24 mouse cellular contexts compared by ENCODE assay signal in genomic region chr6:125521558-125522193, GRCm38 (mm10). TPM values are rescaled to one million over a fixed set of nuclear protein-coding genes. Genes with fewer than 3 reads are reported as not detected.
DNase-seq lines count a peak whose midpoint lies in the region; ATAC-seq and TF ChIP-seq lines count a peak whose summit lies in the region.
"Had no signal": no experiment of that assay in that cellular context is flagged by ENCODE, and none has a peak within 500 bp of the region (broad histone marks: within the 10 kb centered on the region; RNA-seq: fewer than 3 reads in every experiment).

No protein-coding gene starts in this region.

- H3K4me1 ChIP-seq in embryonic facial prominence, embryonic 14.5 days (ENCODE audit: control insufficient read depth, insufficient read depth, low read length): no peaks in the 10 kb centered on the region
- no peaks in the 10 kb centered on the region for H3K4me1 ChIP-seq in embryonic facial prominence, embryonic 10.5 days
- H3K4me1 ChIP-seq in lung, postnatal 0 days (ENCODE audit: insufficient read depth, low read depth, low read length): no peaks in the 10 kb centered on the region; the same call in 1 of the 2 replicates
- H3K4me1 ChIP-seq: forebrain, embryonic 15.5 days; heart, embryonic 10.5 days; hindbrain, embryonic 12.5 days; midbrain, embryonic 12.5 days had no signal

- H3K27me3 ChIP-seq in embryonic facial prominence, embryonic 14.5 days (replicated peaks; ENCODE audit: control insufficient read depth, insufficient read depth, low read length): no peaks in the 10 kb centered on the region
- H3K27me3 ChIP-seq in embryonic facial prominence, embryonic 10.5 days (replicated peaks; ENCODE audit: low read depth, poor library complexity, severe bottlenecking): no peaks in the 10 kb centered on the region
- H3K27me3 ChIP-seq in lung, postnatal 0 days (replicated peaks; ENCODE audit: insufficient read depth, low read length): no peaks in the 10 kb centered on the region
- H3K27me3 ChIP-seq: forebrain, embryonic 15.5 days; hindbrain, embryonic 12.5 days; liver, embryonic 13.5 days; midbrain, embryonic 12.5 days had no signal

- no peak overlapping the region for H3K27ac ChIP-seq in embryonic facial prominence, embryonic 14.5 days (replicated peaks; ENCODE audit: low read depth, low read length)
- no peak overlapping the region for H3K27ac ChIP-seq in embryonic facial prominence, embryonic 10.5 days (replicated peaks)
- H3K27ac ChIP-seq in lung, postnatal 0 days (ENCODE audit: low read length): no peak overlapping the region
- H3K27ac ChIP-seq: forebrain, embryonic 15.5 days; heart, embryonic 10.5 days; hindbrain, embryonic 12.5 days; liver, embryonic 13.5 days; macrophage; midbrain, embryonic 12.5 days had no signal

- H3K9me3 ChIP-seq in embryonic facial prominence, embryonic 14.5 days (ENCODE audit: control insufficient read depth, low read length): no peaks in the 10 kb centered on the region
- H3K9me3 ChIP-seq in embryonic facial prominence, embryonic 10.5 days: no peaks in the 10 kb centered on the region
- no peaks in the 10 kb centered on the region for H3K9me3 ChIP-seq in lung, postnatal 0 days (ENCODE audit: low read length)
- H3K9me3 ChIP-seq: forebrain, embryonic 15.5 days; heart, embryonic 10.5 days; hindbrain, embryonic 12.5 days; liver, embryonic 13.5 days; midbrain, embryonic 12.5 days had no signal

- 45% methylated on average over 5 of the region's 5 CpGs for WGBS in embryonic facial prominence, embryonic 14.5 days
- 69% methylated on average over 5 of the region's 5 CpGs for WGBS in embryonic facial prominence, embryonic 10.5 days
- 31% methylated on average over 5 of the region's 5 CpGs for WGBS in lung, postnatal 0 days
- 14% methylated on average over 5 of the region's 5 CpGs for WGBS in large intestine, adult 2 months

- H3K36me3 ChIP-seq in embryonic facial prominence, embryonic 14.5 days (ENCODE audit: control insufficient read depth, insufficient read depth, low read length): no peaks in the 10 kb centered on the region
- no peaks in the 10 kb centered on the region for H3K36me3 ChIP-seq in embryonic facial prominence, embryonic 10.5 days (replicated peaks)
- no peaks in the 10 kb centered on the region for H3K36me3 ChIP-seq in lung, postnatal 0 days (ENCODE audit: insufficient read depth, low read length)
- H3K36me3 ChIP-seq: forebrain, embryonic 15.5 days; heart, embryonic 10.5 days; hindbrain, embryonic 12.5 days; liver, embryonic 13.5 days; midbrain, embryonic 12.5 days had no signal

- TF ChIP-seq CTCF in lung, postnatal 0 days (IDR thresholded peaks at IDR 0.05): peak; percentile 9; the same call in 1 of the 2 replicates

- no peak for TF ChIP-seq EP300 in lung, postnatal 0 days (IDR thresholded peaks at IDR 0.05)

- H3K4me3 ChIP-seq in embryonic facial prominence, embryonic 14.5 days (ENCODE audit: low read depth, low read length): no peak overlapping the region
- H3K4me3 ChIP-seq in embryonic facial prominence, embryonic 10.5 days: no peak overlapping the region
- H3K4me3 ChIP-seq in lung, postnatal 0 days (ENCODE audit: low read depth, low read length): no peak overlapping the region
- H3K4me3 ChIP-seq: erythroblast, embryonic 14.5 days; forebrain, embryonic 15.5 days; heart, embryonic 10.5 days; hindbrain, embryonic 12.5 days; liver, embryonic 13.5 days; midbrain, embryonic 12.5 days; myocyte had no signal

- peak; percentile 38 for DNase-seq in embryonic facial prominence, embryonic 14.5 days (ENCODE audit: low spot score)
- no peak for DNase-seq in embryonic facial prominence, embryonic 10.5 days (ENCODE audit: low spot score)
- DNase-seq in lung, postnatal 0 days (ENCODE audit: low spot score): peak; percentile 22
- no peak for DNase-seq in lung, postnatal 14 days
- DNase-seq in adipocyte (ENCODE audit: low spot score): peak; percentile 23
- DNase-seq in large intestine, adult 2 months (ENCODE audit: low read depth, low spot score): peak; percentile 89
- no peak for DNase-seq in natural killer cell, adult 2 months (ENCODE audit: low spot score in 2 of 2)
- DNase-seq in spleen, postnatal 4 days (ENCODE audit: low spot score in 2 of 2): no peak
- DNase-seq: B cell, adult 2 months; cerebellum, adult 11 months; cerebellum, postnatal 36 days; gastrocnemius, postnatal 36 days; heart, postnatal 10 days; liver, embryonic 13.5 days; thymus, adult 18-20 months had no signal

- no peak for ATAC-seq in embryonic facial prominence, embryonic 14.5 days (ENCODE audit: low read depth)
- peak; percentile 12; the same call in 1 of the 2 replicates for ATAC-seq in lung, postnatal 0 days
- ATAC-seq: activated CD4-positive, CD25-positive, alpha-beta regulatory T cell, adult 4 months; forebrain, embryonic 15.5 days; inflammation-experienced regulatory T-cells, adult 6 months had no signal

- no peak overlapping the region for H3K4me2 ChIP-seq in embryonic facial prominence, embryonic 14.5 days (ENCODE audit: low read depth, low read length)
- no peak overlapping the region for H3K4me2 ChIP-seq in lung, postnatal 0 days (replicated peaks; ENCODE audit: low read depth, low read length)
- H3K4me2 ChIP-seq: forebrain, embryonic 15.5 days; hindbrain, embryonic 12.5 days; liver, embryonic 13.5 days; midbrain, embryonic 12.5 days had no signal

- H3K9ac ChIP-seq in embryonic facial prominence, embryonic 14.5 days (ENCODE audit: low read depth, low read length): no peak overlapping the region
- H3K9ac ChIP-seq in lung, postnatal 0 days (replicated peaks; ENCODE audit: low read depth): no peak overlapping the region
- H3K9ac ChIP-seq: forebrain, embryonic 15.5 days; hindbrain, embryonic 12.5 days; liver, embryonic 13.5 days; midbrain, embryonic 12.5 days had no signal

RNA-seq across cellular contexts. Expression of gene Vwf, which starts 24.9 kb away (rescaled TPM):
- polyA plus RNA-seq in embryonic facial prominence, embryonic 14.5 days (2014; fragmentation: Nextera tagmentation; extraction: Ambion mirVana): 13.4 and 16.0 TPM in 2 replicates
- 5.5 and 8.6 TPM in 2 replicates for polyA plus RNA-seq in embryonic facial prominence, embryonic 10.5 days (2016; fragmentation: Nextera tagmentation; extraction: Ambion mirVana)
- polyA plus RNA-seq in lung, postnatal 0 days (2015; fragmentation: Nextera tagmentation; extraction: Ambion mirVana): 42.4 and 55.6 TPM in 2 replicates
- polyA plus RNA-seq in large intestine, adult 2 months (2012; rRNA removed): 29.1 and 33.3 TPM in 2 replicates

RNA-seq across cellular contexts. Expression of gene Cd9, which starts 27.1 kb away (rescaled TPM):
- 241 and 245 TPM in 2 replicates for polyA plus RNA-seq in embryonic facial prominence, embryonic 14.5 days (2014; fragmentation: Nextera tagmentation; extraction: Ambion mirVana)
- polyA plus RNA-seq in embryonic facial prominence, embryonic 10.5 days (2016; fragmentation: Nextera tagmentation; extraction: Ambion mirVana): 33.0 and 36.2 TPM in 2 replicates
- polyA plus RNA-seq in lung, postnatal 0 days (2015; fragmentation: Nextera tagmentation; extraction: Ambion mirVana): 962 and 974 TPM in 2 replicates
- polyA plus RNA-seq in large intestine, adult 2 months (2012; rRNA removed): 130 and 164 TPM in 2 replicates
- polyA plus RNA-seq: erythroblast, embryonic 14.5 days had no signal

Comparison
In these comparisons a context has a peak if more than half of its experiments do, and no peak if none do; other contexts are left out.
1. DNase-seq: peak in embryonic facial prominence, embryonic 14.5 days (single experiment), lung, postnatal 0 days (single experiment), adipocyte (single experiment) and large intestine, adult 2 months (single experiment); none in embryonic facial prominence, embryonic 10.5 days (single experiment), lung, postnatal 14 days (single experiment), natural killer cell, adult 2 months (0 of 2) and spleen, postnatal 4 days (0 of 2).